Mouse (Mus musculus): ENCODE measurements around the gene Sema4d.

- TF ChIP-seq CTCF (IDR thresholded peaks at IDR 0.05; ENCODE audit: borderline replicate concordance, insufficient read depth, low read length), result no peak
- TF ChIP-seq POLR2A (IDR thresholded peaks at IDR 0.05; ENCODE audit: low read depth, low read length), result no peak
Observed at GRCm38 (mm10) chr13:51793425-51793891, at the start of gene Sema4d.
